Mouse (Mus musculus) mouse embryonic stem cell (cell line): Measurements from ENCODE around the gene Gm266.

Experiments used
- in situ Hi-C, 2 experiments: fragments of 300-500 bp; cut with MboI; formaldehyde crosslinking; loops; 1 replicate in 1 of 2; 3 replicates in 1 of 2; pipeline ENCODE4 v1.14.3; 2019 to 2020; ENCODE audit warnings: low sequenced_read_pairs in 2 of 2, low pct_unique_long_range_greater_than_20kb in 1 of 2, mixed read lengths in 1 of 2; ENCODE audit not compliant: unreplicated experiment in 1 of 2

The Gm266 gene

GRCm38 (mm10) chr12:111466369-111466768 is 19.3 kb downstream of the Gm266 start:
- in situ Hi-C loops, result no loop called here

DNA sequence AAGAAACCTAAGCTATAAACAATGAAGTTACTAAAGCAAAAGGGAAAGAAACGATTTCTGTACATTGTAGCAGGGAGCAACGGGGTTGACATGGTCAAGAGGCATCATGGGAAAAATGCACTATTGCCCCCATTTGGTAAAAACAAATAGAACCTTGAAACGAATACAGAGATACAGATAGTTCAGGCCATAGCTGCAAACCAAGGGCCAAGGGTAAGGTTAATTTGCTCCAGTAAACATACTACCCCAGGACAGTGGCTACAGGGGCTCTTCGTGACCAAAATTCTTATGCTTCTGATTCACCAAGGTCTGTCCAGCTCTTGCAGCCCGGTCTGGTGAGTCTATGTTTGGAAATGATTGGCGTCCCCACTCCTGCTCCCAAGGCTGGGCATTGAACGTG is 22.1 kb downstream of the Gm266 start:
- in situ Hi-C loops, result loop anchor here in 1 of 2 experiments (5.0 kb wide), 1 partner anchor 36 kb away; no protein-coding TSS in a partner anchor

DNA sequence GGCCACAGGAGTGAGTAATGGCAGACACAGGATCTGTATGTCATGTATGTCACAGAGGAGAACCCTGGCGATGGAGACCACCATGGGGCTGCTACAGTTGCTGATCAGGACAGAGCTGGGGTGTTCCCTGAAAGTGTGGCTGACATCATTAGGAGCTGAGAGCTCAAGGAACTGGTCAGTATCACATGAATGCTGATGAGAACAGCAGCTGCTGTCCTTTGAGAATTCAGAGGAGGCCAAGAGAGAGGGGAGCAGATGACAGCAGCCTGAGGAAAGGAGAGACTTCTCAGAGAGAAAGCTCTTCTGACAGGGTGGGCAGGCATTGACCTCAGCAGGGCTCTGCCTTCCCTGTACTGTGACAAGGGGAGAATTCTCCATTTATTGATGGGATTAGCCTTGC is 27.9 kb downstream of the Gm266 start:
- in situ Hi-C loops, result no loop called here

DNA sequence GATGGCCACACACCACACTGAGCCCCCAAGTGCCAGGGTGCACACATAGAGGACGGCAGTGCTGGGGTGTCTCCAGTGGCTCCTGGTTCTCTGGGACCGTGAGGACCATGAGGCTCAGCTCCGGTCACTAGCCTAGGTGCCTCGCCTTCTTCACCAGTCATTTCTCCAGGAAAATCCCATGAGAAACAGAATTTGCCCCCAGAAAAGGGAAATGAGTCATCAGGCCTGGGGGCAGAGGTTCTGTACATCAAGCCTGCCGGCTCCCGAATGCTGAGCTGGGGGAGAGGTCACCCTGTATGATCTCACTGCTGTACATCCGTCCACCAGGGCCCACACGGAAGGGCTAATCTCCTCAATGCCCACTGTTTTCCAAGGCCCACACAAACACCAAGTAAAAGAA is 29.8 kb downstream of the Gm266 start:
- in situ Hi-C loops, result no loop called here

- in situ Hi-C loops, result no loop called here
Observed at GRCm38 (mm10) chr12:111455311-111455846, 30.2 kb downstream of the Gm266 start.

DNA sequence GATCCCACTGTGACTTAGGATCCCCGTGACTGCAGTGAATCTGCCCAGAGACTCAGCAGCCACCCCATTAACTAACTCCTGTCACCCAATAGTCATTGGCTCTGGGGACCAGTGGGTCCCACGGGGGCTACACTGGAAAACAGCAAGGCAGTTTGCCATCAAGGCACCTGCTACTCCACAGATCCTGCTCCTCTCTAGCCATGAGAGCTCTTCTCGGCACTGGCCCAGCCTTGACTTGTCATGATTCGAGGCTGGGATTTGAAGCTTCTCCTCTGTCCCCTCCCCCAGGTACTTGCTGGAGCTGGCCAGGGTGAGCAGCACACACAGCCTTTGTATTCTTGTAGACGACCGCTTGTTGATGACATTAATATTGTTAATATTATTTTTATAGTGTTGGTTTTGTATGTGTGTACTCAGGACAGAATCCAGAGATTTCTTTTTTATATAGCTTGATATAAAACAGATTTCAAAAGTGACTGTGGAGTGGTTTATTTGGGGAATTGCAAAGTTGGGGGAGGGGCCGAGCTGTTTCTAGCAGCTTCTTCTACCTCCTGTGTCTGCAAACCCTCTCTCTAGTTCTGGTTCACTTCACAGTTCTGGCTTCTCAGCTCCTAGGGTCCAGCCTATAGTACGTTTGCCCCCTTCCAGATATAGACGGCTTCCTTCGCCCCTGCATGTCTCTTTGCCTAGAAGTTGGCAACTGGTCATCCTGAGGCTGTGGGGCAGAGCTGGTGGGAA is 30.9 kb downstream of the Gm266 start:
- in situ Hi-C loops, result no loop called here

GRCm38 (mm10) chr12:111454021-111454420 is 31.6 kb downstream of the Gm266 start:
- in situ Hi-C loops, result no loop called here

GRCm38 (mm10) chr12:111451561-111451960 is 34.1 kb downstream of the Gm266 start:
- in situ Hi-C loops, result no loop called here

GRCm38 (mm10) chr12:111450359-111450758 is 35.3 kb downstream of the Gm266 start:
- in situ Hi-C loops, result no loop called here

- in situ Hi-C loops, result no loop called here
Observed at GRCm38 (mm10) chr12:111448931-111449705, 36.5 kb downstream of the Gm266 start.

- in situ Hi-C loops, result no loop called here
Observed at GRCm38 (mm10) chr12:111447898-111448760, 37.5 kb downstream of the Gm266 start.

- in situ Hi-C loops, result no loop called here
Observed at GRCm38 (mm10) chr12:111447350-111447749, 38.3 kb downstream of the Gm266 start.

DNA sequence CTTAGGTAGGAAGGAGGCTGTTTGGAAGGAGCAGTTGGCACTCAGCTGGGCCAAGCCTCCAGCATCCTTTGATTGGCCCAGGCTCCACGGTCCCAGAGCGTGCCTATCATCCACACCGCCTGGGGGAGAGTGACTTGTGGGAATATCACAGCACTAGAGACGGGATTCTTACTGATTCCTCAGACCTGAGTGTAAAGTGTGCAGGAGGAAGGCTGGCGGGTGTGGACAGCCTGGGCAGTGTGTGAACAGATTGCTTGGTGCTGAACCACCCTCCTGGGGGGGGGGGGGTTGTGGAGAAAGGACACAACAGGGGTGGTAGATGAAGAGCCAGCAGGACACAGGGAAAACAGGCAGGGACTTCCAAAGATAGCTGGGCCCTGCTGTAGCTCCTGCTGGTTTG is 38.9 kb downstream of the Gm266 start:
- in situ Hi-C loops, result no loop called here

DNA sequence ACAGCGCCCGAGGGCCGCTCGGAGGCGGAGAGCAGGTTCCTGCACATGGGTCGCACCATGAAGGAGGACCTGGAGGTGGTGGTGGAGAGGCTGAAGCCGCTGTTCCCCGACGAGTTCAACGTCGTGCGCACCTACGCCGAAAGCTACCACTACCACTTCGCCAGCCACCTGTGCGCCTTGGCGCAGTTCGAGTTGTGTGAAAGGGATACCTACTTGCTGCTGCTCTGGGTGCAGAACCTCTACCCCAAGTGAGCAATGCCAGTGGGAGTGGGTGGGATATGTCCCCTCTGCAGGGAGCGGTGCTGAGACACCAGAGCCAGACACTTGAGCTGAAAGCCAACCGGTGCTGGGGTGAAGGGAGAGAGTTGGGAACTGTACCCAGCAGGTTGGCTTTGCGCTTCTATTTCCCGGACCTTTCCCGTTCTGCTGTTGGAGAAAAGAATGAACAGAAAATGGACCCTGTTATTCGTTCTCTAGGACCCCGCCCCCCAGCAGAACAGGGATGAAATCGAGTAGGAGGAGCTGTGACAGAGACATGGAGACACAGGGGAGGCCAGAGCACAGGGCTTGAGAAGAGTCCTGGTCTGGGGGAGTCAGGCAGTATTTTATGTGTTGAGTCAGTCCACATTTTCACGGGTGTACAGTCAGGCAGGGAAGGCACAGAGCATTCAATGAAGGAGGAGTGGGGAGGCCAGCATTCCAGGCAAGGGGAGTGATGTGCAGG is 39.6 kb downstream of the Gm266 start:
- in situ Hi-C loops, result no loop called here

DNA sequence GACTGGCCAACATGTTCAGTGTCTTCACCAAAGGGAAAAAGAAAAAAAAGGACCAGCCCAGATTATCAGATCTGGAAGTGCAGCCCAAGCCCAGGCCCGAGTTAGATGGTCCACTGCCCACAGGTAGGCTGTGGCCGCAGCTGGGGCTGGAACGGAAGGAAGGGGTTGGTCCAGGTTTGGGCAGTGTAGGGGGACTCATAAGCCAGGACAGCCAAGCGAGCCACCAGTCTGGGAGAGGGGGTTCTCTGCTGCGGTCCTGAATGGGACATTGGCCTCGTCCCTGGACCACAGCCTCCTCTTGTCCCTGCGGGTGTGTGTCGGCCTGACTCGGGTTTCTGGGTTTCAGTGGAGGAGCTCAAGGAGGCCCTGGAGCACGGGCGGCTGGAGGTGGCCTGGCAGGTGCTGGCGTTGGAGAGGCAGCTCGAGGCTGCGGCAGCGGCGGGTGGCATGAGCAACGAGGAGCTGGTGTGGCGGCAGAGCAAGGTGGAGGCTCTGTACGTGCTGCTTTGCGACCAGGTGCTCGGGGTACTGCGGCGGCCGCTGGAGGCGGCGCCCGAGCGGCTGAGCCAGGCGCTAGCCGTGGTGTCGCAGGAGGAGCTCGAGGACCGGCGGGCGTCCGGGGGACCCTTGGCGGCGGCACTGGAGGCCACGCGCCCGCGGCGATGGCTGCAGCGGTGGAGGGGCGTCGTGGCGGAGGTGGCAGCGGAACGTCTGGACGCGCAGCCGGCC is 40.3 kb downstream of the Gm266 start:
- in situ Hi-C loops, result no loop called here

DNA sequence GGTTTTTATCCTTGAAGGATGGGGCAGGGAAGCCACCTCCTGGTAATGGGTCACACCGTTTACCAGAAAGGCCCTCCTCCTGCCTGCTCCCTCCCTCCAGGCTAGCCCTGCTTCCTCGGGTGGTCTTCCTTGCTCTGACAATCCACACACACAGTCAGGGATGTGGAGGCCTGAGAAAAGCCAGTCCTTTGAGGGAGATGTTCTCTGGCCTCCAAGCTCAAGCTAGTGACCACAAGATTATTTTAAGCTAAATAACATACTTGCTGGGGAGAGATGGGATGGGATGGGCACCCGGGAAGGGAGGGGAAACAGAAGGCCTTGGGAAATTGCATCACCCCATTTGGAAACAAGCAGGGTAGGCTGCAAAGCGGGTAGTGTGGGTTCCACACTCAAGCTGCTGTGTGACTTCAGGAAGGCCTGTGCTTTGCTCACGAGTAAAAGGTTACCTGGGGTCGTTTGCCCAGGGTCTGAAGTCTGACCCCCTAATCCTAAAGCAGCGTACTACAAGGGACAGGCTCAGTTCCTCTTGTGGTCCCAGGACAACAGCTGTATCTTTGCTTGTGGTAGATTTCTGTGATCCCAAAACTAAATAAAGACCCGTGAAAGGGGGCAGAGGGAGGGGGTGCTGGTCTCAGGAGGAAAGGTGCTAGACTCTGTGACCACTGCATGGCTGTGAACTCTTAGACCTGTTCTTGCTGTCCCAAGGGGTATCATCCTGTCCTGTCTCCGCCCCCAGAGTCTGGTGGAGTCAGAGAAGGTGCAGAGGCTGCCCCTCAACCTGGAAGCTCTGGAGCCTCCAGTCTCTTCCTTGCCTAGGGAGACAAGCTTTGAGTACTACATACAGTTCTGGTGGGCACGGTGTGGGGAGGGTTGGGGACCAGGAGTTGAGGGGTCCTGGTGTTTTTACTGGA is 41.4 kb downstream of the Gm266 start:
- in situ Hi-C loops, result no loop called here
